Mouse (Mus musculus) kidney, postnatal 36 days (tissue): ENCODE data around the gene C1qtnf7.

Source experiments
- DNase-seq, 2 experiments: peaks; one replicate each; pipeline ENCODE4 v3.0.0; 2021 to 2022; ENCODE audit warnings: mixed read lengths in 2 of 2

Gene C1qtnf7

GRCm38 (mm10) chr5:43541492-43541891 is 26.2 kb downstream of the C1qtnf7 start:
- DNase-seq: no peak

DNA sequence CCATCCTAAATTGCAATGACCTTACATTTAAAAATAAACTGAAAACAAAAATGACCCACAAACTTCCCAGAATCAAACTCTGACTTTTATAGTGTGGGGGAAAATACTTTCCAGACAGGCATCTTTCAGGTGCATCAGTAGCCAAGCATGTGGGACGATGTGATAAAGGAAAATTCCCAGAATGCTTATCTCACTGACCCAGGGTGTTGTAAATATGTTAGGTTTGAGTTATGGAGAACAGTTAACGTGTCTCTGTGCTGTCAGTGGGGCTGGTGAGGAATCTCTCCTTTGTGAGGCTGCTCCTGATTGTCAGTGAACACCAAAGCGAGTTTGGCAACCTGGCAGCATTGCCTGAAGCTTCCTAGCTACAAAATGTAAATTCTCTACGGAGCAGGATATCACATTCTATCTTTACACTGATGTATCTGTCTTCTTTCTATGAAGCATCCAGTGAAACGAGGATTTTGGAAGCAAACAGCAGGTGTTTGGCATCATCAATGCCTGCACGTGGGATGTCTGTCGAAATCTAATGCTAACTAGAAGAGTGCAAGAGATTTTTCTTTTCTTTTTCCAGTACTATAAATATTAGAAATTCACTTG is 27.0 kb downstream of the C1qtnf7 start:
- no peak for DNase-seq

GRCm38 (mm10) chr5:43549951-43550350 is 34.6 kb downstream of the C1qtnf7 start:
- DNase-seq: no peak

GRCm38 (mm10) chr5:43550444-43550843 is 35.1 kb downstream of the C1qtnf7 start:
- DNase-seq: no peak

DNA sequence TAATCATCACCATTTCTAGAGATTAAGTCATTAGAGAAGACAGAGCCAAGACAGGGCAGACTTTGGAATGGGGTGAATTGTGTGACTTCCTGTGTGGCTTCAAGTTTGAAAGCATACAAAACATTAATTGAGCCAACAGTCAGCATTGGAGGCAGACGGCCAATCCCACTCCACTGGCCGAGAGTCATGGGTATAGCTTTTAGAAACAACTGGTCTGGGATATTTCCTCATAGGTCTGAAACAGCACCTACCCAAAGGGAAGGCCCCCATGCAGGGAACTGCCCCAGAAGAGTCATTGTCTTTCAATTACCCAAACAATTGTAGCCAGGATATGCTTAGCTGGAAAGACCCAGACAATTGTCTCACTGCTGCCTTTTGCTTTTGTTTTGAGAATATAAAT is 39.5 kb downstream of the C1qtnf7 start:
- DNase-seq: peak; percentile 34 to 58

DNA sequence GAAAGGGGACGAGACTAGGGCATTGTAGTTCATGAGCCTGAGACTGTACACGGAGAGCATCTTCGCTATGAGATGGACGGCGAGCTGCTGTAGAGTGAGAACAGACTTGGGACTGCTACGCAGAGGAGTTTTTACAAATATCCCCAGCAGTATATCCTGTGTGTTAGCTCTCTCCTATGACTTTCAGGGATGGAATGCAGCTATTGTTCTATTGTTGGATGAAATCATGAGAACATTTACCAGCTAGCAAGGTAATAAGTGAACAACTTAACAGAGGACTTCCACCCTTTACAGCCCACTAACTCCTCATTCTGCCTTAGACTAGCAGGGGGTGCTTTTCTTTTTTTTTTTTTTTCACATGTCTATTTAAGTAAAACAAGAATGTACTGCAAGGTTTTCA is 40.1 kb downstream of the C1qtnf7 start:
- no peak for DNase-seq

GRCm38 (mm10) chr5:43557436-43557835 is 42.1 kb downstream of the C1qtnf7 start:
- DNase-seq: no peak

DNA sequence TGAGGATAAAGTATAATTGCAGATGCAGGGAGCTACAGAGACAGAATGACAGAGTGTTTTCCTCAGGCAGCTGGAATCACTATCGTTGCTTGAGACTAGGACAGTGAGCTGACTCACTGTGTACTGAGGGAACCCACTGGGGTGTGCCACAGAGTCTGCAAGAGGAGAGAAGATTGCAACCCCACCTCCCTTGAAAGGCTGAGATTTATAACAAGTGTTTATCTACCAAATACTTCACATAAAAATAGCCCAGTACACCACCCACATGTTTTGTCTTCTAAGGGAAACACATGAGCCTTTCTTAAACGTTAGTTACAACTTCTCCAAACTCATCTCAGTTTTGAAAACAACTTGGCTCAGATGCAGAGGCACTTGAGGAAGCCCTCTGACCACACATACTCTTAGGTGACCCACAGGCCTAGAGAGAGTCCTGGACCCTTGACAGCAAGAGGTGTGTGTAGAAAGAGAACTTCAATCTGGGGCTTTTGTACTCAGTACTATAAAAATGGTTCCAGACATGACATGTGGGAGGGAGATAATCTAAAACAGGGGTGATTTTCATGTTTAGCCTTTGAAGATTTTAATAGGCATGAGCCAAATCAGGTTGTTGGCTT is 46.4 kb downstream of the C1qtnf7 start:
- DNase-seq: peak in 1 of 2 experiments; percentile 48

GRCm38 (mm10) chr5:43569720-43570359 is 54.5 kb downstream of the C1qtnf7 start:
- DNase-seq: no peak

DNA sequence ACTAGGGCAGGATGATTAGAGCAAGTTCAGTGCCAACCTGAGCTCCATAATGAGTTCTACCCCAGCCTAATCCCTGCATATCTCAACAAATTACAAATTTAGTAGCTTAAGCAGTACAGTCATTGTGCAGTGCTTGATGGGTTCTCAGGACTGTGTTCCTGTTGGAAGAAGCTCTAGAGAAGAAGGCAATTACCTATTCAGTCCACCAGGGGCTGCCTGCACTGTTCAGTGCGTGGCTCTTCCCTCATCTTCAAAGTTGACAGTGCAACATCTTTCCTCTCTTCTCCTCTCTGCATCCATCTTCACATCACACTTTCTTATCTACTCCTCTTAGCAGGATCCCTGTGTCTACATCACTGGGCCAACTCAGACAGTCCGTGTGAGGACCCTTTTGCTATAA is 67.5 kb downstream of the C1qtnf7 start:
- peak in 1 of 2 experiments; percentile 48 for DNase-seq

- DNase-seq: no peak
Measured at GRCm38 (mm10) chr5:43583326-43584120, 68.2 kb downstream of the C1qtnf7 start.

- peak in 1 of 2 experiments; percentile 9 for DNase-seq
Measured at GRCm38 (mm10) chr5:43584464-43584863, 69.1 kb downstream of the C1qtnf7 start.

- no peak for DNase-seq
Measured at GRCm38 (mm10) chr5:43585406-43586245, 70.3 kb downstream of the C1qtnf7 start.

- no peak for DNase-seq
Measured at GRCm38 (mm10) chr5:43588791-43589439, 73.6 kb downstream of the C1qtnf7 start.

DNA sequence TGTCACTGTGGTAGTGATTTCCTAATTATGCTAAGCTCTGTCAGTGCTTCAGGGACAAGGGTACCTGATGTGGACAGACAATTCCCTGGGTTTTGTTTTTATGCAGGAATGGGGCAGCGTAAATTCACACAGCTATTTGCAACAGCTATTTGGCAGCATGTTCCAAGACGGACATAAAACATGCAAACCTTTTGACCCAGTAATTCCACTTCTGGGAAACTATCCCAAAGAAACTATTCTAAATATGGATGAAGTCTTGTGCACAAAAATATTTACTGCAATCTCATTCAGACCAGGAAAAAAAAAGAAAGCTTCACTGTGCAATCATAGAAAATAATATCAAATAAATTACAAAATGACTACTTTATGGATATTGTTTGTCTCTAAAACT is 74.1 kb downstream of the C1qtnf7 start:
- peak in 1 of 2 experiments; percentile 30 for DNase-seq

- DNase-seq: no peak
Measured at GRCm38 (mm10) chr5:43590311-43590731, 75.0 kb downstream of the C1qtnf7 start.

DNA sequence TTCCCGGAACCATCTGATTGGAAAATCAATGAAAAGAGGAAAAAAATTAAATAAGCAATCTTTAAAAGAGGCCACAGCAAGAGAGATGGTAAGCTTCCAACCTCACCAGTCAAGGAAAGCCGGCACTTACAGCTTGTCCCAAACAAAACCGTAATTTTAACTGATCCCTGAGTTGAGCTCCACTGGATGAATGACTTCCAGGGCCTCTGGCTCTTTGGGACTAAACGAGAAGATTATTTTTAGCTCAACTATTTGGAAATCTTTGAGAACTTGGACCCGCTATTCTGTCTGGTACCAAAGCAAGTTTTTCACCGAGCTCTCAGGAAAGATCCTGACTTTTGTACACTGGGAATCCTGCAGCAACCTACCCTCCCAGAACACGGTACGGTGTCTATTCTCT is 86.3 kb downstream of the C1qtnf7 start:
- DNase-seq: no peak

DNA sequence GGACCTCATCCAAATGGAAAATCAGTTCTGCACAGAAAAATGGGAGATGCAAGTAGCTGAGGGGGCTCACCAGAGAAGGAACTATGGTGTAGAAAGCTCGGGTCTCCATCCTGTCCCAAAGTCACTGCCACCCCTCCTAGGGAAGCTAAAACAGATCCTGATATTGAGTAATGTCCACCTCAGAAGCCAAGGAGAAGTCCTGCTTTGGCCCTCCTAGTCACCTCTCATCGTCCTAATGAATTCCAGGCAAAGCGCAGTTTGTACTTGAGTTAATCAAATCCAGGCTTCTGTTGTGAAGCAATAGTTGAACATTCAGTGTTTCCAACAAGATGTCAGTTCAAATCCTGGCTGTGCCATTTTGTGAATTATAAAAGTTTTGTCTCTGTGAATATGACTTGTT is 87.2 kb downstream of the C1qtnf7 start:
- no peak for DNase-seq

DNA sequence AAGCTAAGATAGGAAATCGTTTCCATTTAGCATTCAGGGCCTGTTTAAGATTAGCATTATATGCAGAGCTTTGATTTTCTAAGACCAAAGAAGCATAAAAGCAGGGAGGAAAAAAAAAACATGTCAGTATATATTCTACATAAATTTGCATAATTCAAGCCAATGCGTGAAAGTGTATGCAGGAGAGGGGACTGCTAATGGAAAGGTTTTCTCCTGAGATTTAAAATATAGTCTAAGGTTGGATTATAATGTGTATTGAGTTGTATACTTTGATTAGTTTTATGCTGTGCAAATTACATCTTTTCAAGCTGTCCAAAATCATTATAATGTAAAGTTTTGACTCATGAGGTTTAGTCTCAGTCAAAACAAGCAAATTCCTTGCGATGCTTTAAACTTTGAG is 88.2 kb downstream of the C1qtnf7 start:
- DNase-seq: no peak

GRCm38 (mm10) chr5:43608073-43608472 is 92.7 kb downstream of the C1qtnf7 start:
- no peak for DNase-seq

- DNase-seq: peak; percentile 16 to 54
Measured at GRCm38 (mm10) chr5:43609760-43610159, 94.4 kb downstream of the C1qtnf7 start.
